Mouse (Mus musculus) liver, postnatal 0 days (tissue): ENCODE data around the gene Lrrc4b.

Source experiments
- CTCF ChIP-seq: sonication (generic); IDR thresholded peaks from 2 replicates; pipeline ENCODE4 v1.5.1; 2016; ENCODE audit warnings: antibody characterized with exemption, low read depth
- EP300 ChIP-seq: IDR thresholded peaks from 2 replicates; pipeline ENCODE4 v1.6.1; 2016; ENCODE audit warnings: antibody characterized with exemption, low read depth, mild to moderate bottlenecking

- TF ChIP-seq CTCF (no peak), EP300 (no peak)
Measured at GRCm38 (mm10) chr7:44490281-44490680, 61.5 kb downstream of the Lrrc4b start.
